Mouse (Mus musculus) midbrain, embryonic 14.5 days (tissue): Measurements from ENCODE around the gene Cdc42ep1. TPM values are rescaled to one million over a fixed set of nuclear protein-coding genes. Genes with fewer than 3 reads are reported as not detected.
A peak's percentile ranks its signal among the peaks of the same experiment; 100 is the strongest.

Source experiments
- ATAC-seq: fragments of 200-750 bp; cut with Nextera tagmentation; 2 replicates; pipeline ENCODE4 v1.8.0; 2017; ENCODE audit warnings: moderate number of reproducible peaks, moderate library complexity; ENCODE audit not compliant: low FRiP score, low TSS enrichment
- DNase-seq: peaks from one replicate; pipeline ENCODE4 v3.0.0-alpha.2; 2015
- H3K27ac ChIP-seq: fragments of 300-500 bp; sonication (generic); replicated peaks from 2 replicates; pipeline ENCODE4 v1.5.1; 2014; ENCODE audit warnings: mild to moderate bottlenecking, low read depth, low read length, moderate library complexity
- H3K27me3 ChIP-seq: fragments of 300-500 bp; sonication (generic); 2 replicates; pipeline ENCODE4 v1.6.1; 2014; ENCODE audit warnings: low read length, control low read depth, mixed read lengths; ENCODE audit not compliant: control insufficient read depth, insufficient read depth
- H3K36me3 ChIP-seq: fragments of 300-500 bp; sonication (generic); 2 replicates; pipeline ENCODE4 v1.6.1; 2014; ENCODE audit warnings: low read length, control low read depth; ENCODE audit not compliant: control insufficient read depth, insufficient read depth
- H3K4me1 ChIP-seq: fragments of 300-500 bp; sonication (generic); 2 replicates; pipeline ENCODE4 v1.6.1; 2014; ENCODE audit warnings: mild to moderate bottlenecking, antibody characterized with exemption, low read length, control low read depth; ENCODE audit not compliant: control insufficient read depth, insufficient read depth
- H3K4me2 ChIP-seq: fragments of 300-500 bp; sonication (generic); 2 replicates; pipeline ENCODE4 v1.6.1; 2014; ENCODE audit warnings: mild to moderate bottlenecking, low read length, moderate library complexity
- H3K4me3 ChIP-seq: fragments of 300-500 bp; sonication (generic); replicated peaks from 2 replicates; pipeline ENCODE4 v1.5.1; 2014; ENCODE audit warnings: low read depth, low read length
- H3K9ac ChIP-seq: fragments of 300-500 bp; sonication (generic); replicated peaks from 2 replicates; pipeline ENCODE4 v1.6.1; 2014; ENCODE audit warnings: mild to moderate bottlenecking, low read length, moderate library complexity
- H3K9me3 ChIP-seq: fragments of 300-500 bp; sonication (generic); 2 replicates; pipeline ENCODE4 v1.6.1; 2016; ENCODE audit warnings: low read length, control low read depth, mixed read lengths; ENCODE audit not compliant: control insufficient read depth
- WGBS: fragments of 180-500 bp; shearing (Covaris S2); extraction: QIAGEN DNeasy Blood & Tissue Kit; methylation state at CpG from one replicate; pipeline ENCODE4 v1.1.7; 2014; 5-methylcytosine and 5-hydroxymethylcytosine counted together
- polyA plus RNA-seq: library from polyadenylated mRNA; unstranded; fragments of >200 nt; fragmentation: Nextera tagmentation; extraction: Ambion mirVana; gene quantifications from 2 replicates; pipeline ENCODE4 v1.2.1, GENCODE M21; 2014

The Cdc42ep1 gene
- polyA plus RNA-seq, 1 experiment from 2014 or later: 8.8 TPM

GRCm38 (mm10) chr15:78894726-78895125 is 52.3 kb downstream of the Cdc42ep1 start:
- no peak overlapping the region for H3K4me2 ChIP-seq
- WGBS: 83% methylated on average over 13 of the region's 13 CpGs
- H3K27me3 ChIP-seq: 0 out of 2 replicates have a peak, but pooled peaks cover 4% of the 10 kb centered on the region
- H3K9ac ChIP-seq: no peak overlapping the region
- H3K36me3 ChIP-seq: peaks cover 45% of the 10 kb centered on the region
- no peak overlapping the region for H3K4me3 ChIP-seq
- no peaks in the 10 kb centered on the region for H3K9me3 ChIP-seq
- no peak overlapping the region for H3K27ac ChIP-seq
- ATAC-seq: no peak
- H3K4me1 ChIP-seq: 0 out of 2 replicates have a peak, but pooled peaks cover 3% of the 10 kb centered on the region
- DNase-seq: no peak

- DNase-seq: no peak
- Histone ChIP-seq H3K27ac (no peak overlapping the region), H3K9ac (no peak overlapping the region), H3K4me1 (peaks cover 8% of the 10 kb centered on the region; the same call in 1 of the 2 replicates), H3K9me3 (no peaks in the 10 kb centered on the region), H3K36me3 (peaks cover 37% of the 10 kb centered on the region), H3K27me3 (peaks cover 8% of the 10 kb centered on the region; the same call in 1 of the 2 replicates), H3K4me3 (no peak overlapping the region), H3K4me2 (no peak overlapping the region)
- WGBS: 87% methylated on average over 2 of the region's 2 CpGs
- ATAC-seq: no peak
Observed at GRCm38 (mm10) chr15:78895741-78896140, 53.3 kb downstream of the Cdc42ep1 start.

GRCm38 (mm10) chr15:78896149-78896548 is 53.7 kb downstream of the Cdc42ep1 start:
- DNase-seq: no peak
- 89% methylated on average over 3 of the region's 3 CpGs for WGBS
- Histone ChIP-seq H3K36me3 (peaks cover 33% of the 10 kb centered on the region), H3K27me3 (peaks cover 8% of the 10 kb centered on the region; the same call in 1 of the 2 replicates), H3K9ac (no peak overlapping the region), H3K27ac (no peak overlapping the region), H3K9me3 (no peaks in the 10 kb centered on the region), H3K4me1 (peaks cover 8% of the 10 kb centered on the region; the same call in 1 of the 2 replicates), H3K4me3 (no peak overlapping the region), H3K4me2 (no peak overlapping the region)
- no peak for ATAC-seq

GRCm38 (mm10) chr15:78897488-78897887 is 55.1 kb downstream of the Cdc42ep1 start:
- no peak overlapping the region for H3K4me3 ChIP-seq
- H3K27ac ChIP-seq: no peak overlapping the region
- H3K4me2 ChIP-seq: no peak overlapping the region
- H3K4me1 ChIP-seq: peaks cover 8% of the 10 kb centered on the region; the same call in 1 of the 2 replicates
- no peaks in the 10 kb centered on the region for H3K9me3 ChIP-seq
- H3K36me3 ChIP-seq: peaks cover 20% of the 10 kb centered on the region
- DNase-seq: no peak
- no peak for ATAC-seq
- 89% methylated on average over 4 of the region's 4 CpGs for WGBS
- no peak overlapping the region for H3K9ac ChIP-seq
- peaks cover 11% of the 10 kb centered on the region; the same call in 1 of the 2 replicates for H3K27me3 ChIP-seq

- Histone ChIP-seq H3K27ac (no peak overlapping the region), H3K27me3 (peaks cover 11% of the 10 kb centered on the region; the same call in 1 of the 2 replicates), H3K36me3 (peaks cover 10% of the 10 kb centered on the region), H3K9ac (no peak overlapping the region), H3K4me3 (no peak overlapping the region), H3K4me2 (no peak overlapping the region), H3K9me3 (no peaks in the 10 kb centered on the region), H3K4me1 (peaks cover 8% of the 10 kb centered on the region; the same call in 1 of the 2 replicates)
- WGBS: 58% methylated on average over 6 of the region's 6 CpGs
- ATAC-seq: no peak
- DNase-seq: no peak
Observed at GRCm38 (mm10) chr15:78898507-78899001, 56.1 kb downstream of the Cdc42ep1 start.

GRCm38 (mm10) chr15:78899409-78899739 is 57.0 kb downstream of the Cdc42ep1 start, which contains the start of gene Gm49510:
Gm49510 (plus strand) TSS chr15:78899667.
- Histone ChIP-seq H3K4me2 (peak within 1 kb of the TSS; percentile 85), H3K4me3 (peak within 1 kb of the TSS; percentile 45), H3K36me3 (0 out of 2 replicates have a peak, but pooled peaks cover 2% of the 10 kb centered on the region), H3K9ac (peak within 1 kb of the TSS; percentile 56), H3K9me3 (no peaks in the 10 kb centered on the region), H3K27ac (no peak within 1 kb of the TSS), H3K4me1 (peaks cover 8% of the 10 kb centered on the region; the same call in 1 of the 2 replicates), H3K27me3 (peaks cover 11% of the 10 kb centered on the region; the same call in 1 of the 2 replicates)
- under 1% methylated on average over 19 of the region's 20 CpGs for WGBS
- ATAC-seq (no peak), DNase-seq (no peak)

- Histone ChIP-seq H3K4me3 (peak within 1 kb of the TSS; percentile 45), H3K27me3 (peaks cover 11% of the 10 kb centered on the region; the same call in 1 of the 2 replicates), H3K9me3 (no peaks in the 10 kb centered on the region), H3K36me3 (no peaks in the 10 kb centered on the region), H3K27ac (no peak within 1 kb of the TSS), H3K4me2 (peak within 1 kb of the TSS; percentile 85), H3K9ac (peak within 1 kb of the TSS; percentile 56), H3K4me1 (peaks cover 8% of the 10 kb centered on the region; the same call in 1 of the 2 replicates)
- DNase-seq (peak; percentile 66), ATAC-seq (no peak)
- 2% methylated on average over 46 of the region's 47 CpGs for WGBS
Observed at GRCm38 (mm10) chr15:78899740-78900584, 57.5 kb downstream of the Cdc42ep1 start, which contains the start of gene Sh3bp1. Sh3bp1 (plus strand) TSS chr15:78899768.
